Mouse (Mus musculus): ENCODE measurements at regions not wholly inside any gene's neighbourhood (a gene's known extent, or its start where the extent isn't known, plus 50 kb on each side); places are given as distances from the start of the nearest gene placed in this dataset.

- intact Hi-C loops (cut with DNase I): no loop called here
- no peak for DNase-seq (ENCODE audit: low spot score)
Measured at GRCm38 (mm10) chr3:123754011-123754610, 63.5 kb upstream of the Ndst3 start.

GRCm38 (mm10) chr3:123754927-123755326, 64.3 kb upstream of the Ndst3 start:
- intact Hi-C loops (cut with DNase I): no loop called here
- no peak for DNase-seq (ENCODE audit: low spot score)

- intact Hi-C loops (cut with DNase I): no loop called here
- DNase-seq (ENCODE audit: low spot score): no peak
Measured at GRCm38 (mm10) chr3:123765911-123766556, 75.4 kb upstream of the Ndst3 start.

- no peak for DNase-seq (ENCODE audit: low spot score)
- intact Hi-C loops (cut with DNase I): no loop called here
Measured at GRCm38 (mm10) chr3:123766557-123766913, 75.9 kb upstream of the Ndst3 start.

GRCm38 (mm10) chr3:123780507-123780906, 89.9 kb upstream of the Ndst3 start:
- intact Hi-C loops (cut with DNase I): no loop called here

GRCm38 (mm10) chr3:123781581-123781980, 90.9 kb upstream of the Ndst3 start:
- intact Hi-C loops (cut with DNase I): no loop called here
- no peak for DNase-seq (ENCODE audit: low spot score)

More at GRCm38 (mm10) chr3:123780507-123780906, 89.9 kb upstream of the Ndst3 start:
- DNase-seq (ENCODE audit: low spot score): no peak

GRCm38 (mm10) chr3:123784127-123784526, 93.5 kb upstream of the Ndst3 start:
- DNase-seq (ENCODE audit: low spot score): no peak
- intact Hi-C loops (cut with DNase I): no loop called here

- no peak for DNase-seq (ENCODE audit: low spot score)
- intact Hi-C loops (cut with DNase I): no loop called here
Measured at GRCm38 (mm10) chr3:123794011-123794410, 103.4 kb upstream of the Ndst3 start.

GRCm38 (mm10) chr3:123805338-123805737, 114.7 kb upstream of the Ndst3 start:
- intact Hi-C loops (cut with DNase I): no loop called here

GRCm38 (mm10) chr3:123806050-123806449, 115.4 kb upstream of the Ndst3 start:
- intact Hi-C loops (cut with DNase I): no loop called here
- no peak for DNase-seq (ENCODE audit: low spot score)

More at GRCm38 (mm10) chr3:123805338-123805737, 114.7 kb upstream of the Ndst3 start:
- no peak for DNase-seq (ENCODE audit: low spot score)

GRCm38 (mm10) chr3:123806546-123806945, 115.9 kb upstream of the Ndst3 start:
- no peak for DNase-seq (ENCODE audit: low spot score)
- intact Hi-C loops (cut with DNase I): no loop called here

- DNase-seq (ENCODE audit: low spot score): no peak
- intact Hi-C loops (cut with DNase I): no loop called here
Measured at GRCm38 (mm10) chr3:123810018-123810942, 119.6 kb upstream of the Ndst3 start.

- DNase-seq (ENCODE audit: low spot score): no peak
- intact Hi-C loops (cut with DNase I): no loop called here
Measured at GRCm38 (mm10) chr3:123810943-123811499, 120.4 kb upstream of the Ndst3 start.

GRCm38 (mm10) chr3:123828790-123829189, 138.1 kb upstream of the Ndst3 start:
- DNase-seq (ENCODE audit: low spot score): no peak
- intact Hi-C loops (cut with DNase I): no loop called here

- intact Hi-C loops (cut with DNase I): no loop called here
- DNase-seq (ENCODE audit: low spot score): no peak
Measured at GRCm38 (mm10) chr3:123838385-123839170, 147.9 kb upstream of the Ndst3 start.

GRCm38 (mm10) chr3:123846554-123846953, 155.9 kb upstream of the Ndst3 start:
- intact Hi-C loops (cut with DNase I): no loop called here
- DNase-seq (ENCODE audit: low spot score): no peak

- intact Hi-C loops (cut with DNase I): no loop called here
- DNase-seq (ENCODE audit: low spot score): no peak
Measured at GRCm38 (mm10) chr3:123848663-123849062, 158.0 kb upstream of the Ndst3 start.

GRCm38 (mm10) chr3:123852889-123853288, 162.2 kb upstream of the Ndst3 start:
- DNase-seq (ENCODE audit: low spot score): no peak

GRCm38 (mm10) chr3:123873709-123874108, 183.1 kb upstream of the Ndst3 start:
- intact Hi-C loops (cut with DNase I): no loop called here
- no peak for DNase-seq (ENCODE audit: low spot score)

More at GRCm38 (mm10) chr3:123852889-123853288, 162.2 kb upstream of the Ndst3 start:
- intact Hi-C loops (cut with DNase I): no loop called here

- intact Hi-C loops (cut with DNase I): no loop called here
Measured at GRCm38 (mm10) chr3:123893691-123894090, 203.0 kb upstream of the Ndst3 start.

More at GRCm38 (mm10) chr3:123893691-123894090, 203.0 kb upstream of the Ndst3 start:
- DNase-seq (ENCODE audit: low spot score): no peak

Measured in heart, postnatal 25 days (tissue).